Mouse (Mus musculus) large intestine, adult 2 months (tissue): ENCODE data around the gene Irak2. TPM values are rescaled to one million over a fixed set of nuclear protein-coding genes. Genes with fewer than 3 reads are reported as not detected.

Experiments
- DNase-seq: peaks from one replicate; pipeline ENCODE4 v3.0.0-alpha.2; 2012; ENCODE audit warnings: low read depth, low spot score
- WGBS: fragments of 180-500 bp; shearing (Covaris S2); methylation state at CpG from one replicate; pipeline ENCODE4 v1.1.7; 2018; 5-methylcytosine and 5-hydroxymethylcytosine counted together
- polyA plus RNA-seq: library from polyadenylated mRNA; depleted of rRNA; stranded (reverse); fragments of >200 nt; gene quantifications from 2 replicates; pipeline ENCODE4 v1.2.3, GENCODE M21; 2012; rRNA removed

The Irak2 gene
- polyA plus RNA-seq, 1 experiment: 39.6 TPM

GRCm38 (mm10) chr6:113740236-113741217 lies 102.3 kb downstream of the Irak2 start, which contains the start of gene Sec13:
TSS of gene Sec13 (minus strand) at chr6:113740743.
- DNase-seq: peak; percentile 66
- 7% methylated on average over 41 of the region's 41 CpGs for WGBS

GRCm38 (mm10) chr6:113741425-113741824 lies 103.2 kb downstream of the Irak2 start:
- 65% methylated on average over 2 of the region's 2 CpGs for WGBS
- DNase-seq: no peak

GRCm38 (mm10) chr6:113742321-113742720 lies 104.1 kb downstream of the Irak2 start:
- DNase-seq: no peak
- 86% methylated on average over 1 of the region's 1 CpGs for WGBS

GRCm38 (mm10) chr6:113743111-113743510 lies 104.8 kb downstream of the Irak2 start:
- 31% methylated on average over 1 of the region's 1 CpGs for WGBS
- no peak for DNase-seq

Other genes starting within 250 kb of the Irak2 start
- gene Ttll3, start 249.2 kb upstream of the Irak2 start, polyA plus RNA-seq: 13.5 and 15.6 TPM in 2 replicates
- 48.7 and 58.6 TPM in 2 replicates for gene Rpusd3, start 219.1 kb upstream of the Irak2 start, polyA plus RNA-seq
- gene Cidec, start 202.7 kb upstream of the Irak2 start, polyA plus RNA-seq: 49.1 and 148 TPM in 2 replicates
- gene Jagn1, start 195.9 kb upstream of the Irak2 start, polyA plus RNA-seq: 68.4 and 72.0 TPM in 2 replicates
- 4.8 and 7.5 TPM in 2 replicates for gene Il17re, start 180.0 kb upstream of the Irak2 start, polyA plus RNA-seq
- gene Il17rc, start 167.0 kb upstream of the Irak2 start, polyA plus RNA-seq: 341 and 416 TPM in 2 replicates
- gene Creld1, start 155.2 kb upstream of the Irak2 start, polyA plus RNA-seq: 11.9 and 12.3 TPM in 2 replicates
- gene Prrt3, start 136.5 kb upstream of the Irak2 start, polyA plus RNA-seq: 0.01 TPM in 1 of 2 replicates, not detected in the other
- 37.7 and 46.5 TPM in 2 replicates for gene Emc3, start 106.8 kb upstream of the Irak2 start, polyA plus RNA-seq
- 2.2 and 4.2 TPM in 2 replicates for gene Fancd2, start 106.8 kb upstream of the Irak2 start, polyA plus RNA-seq
- gene Fancd2os, start 37.8 kb upstream of the Irak2 start, polyA plus RNA-seq: not detected in 2 replicates
- 138 and 168 TPM in 2 replicates for gene Brk1, start 33.7 kb upstream of the Irak2 start, polyA plus RNA-seq
- 14.7 and 14.9 TPM in 2 replicates for gene Vhl, start 14.5 kb upstream of the Irak2 start, polyA plus RNA-seq
- gene Tatdn2, start 58.6 kb downstream of the Irak2 start, polyA plus RNA-seq: 27.7 and 29.0 TPM in 2 replicates
- gene Ghrl, start 81.4 kb downstream of the Irak2 start, polyA plus RNA-seq: 9.0 and 16.2 TPM in 2 replicates
- 261 and 306 TPM in 2 replicates for gene Sec13, start 102.3 kb downstream of the Irak2 start, polyA plus RNA-seq